Mouse (Mus musculus) liver, embryonic 11.5 days (tissue): ENCODE measurements around the gene Unc93b1. TPM values are rescaled to one million over a fixed set of nuclear protein-coding genes. Genes with fewer than 3 reads are reported as not detected.
"Not testable (repeated sequence)": the region's sequence is repeated elsewhere in the genome, so short reads cannot be mapped to it uniquely, and the experiment has no call there.

Experiments
- ATAC-seq: fragments of 200-750 bp; cut with Nextera tagmentation; replicated peaks from 2 replicates; pipeline ENCODE4 v1.8.0; 2017; ENCODE audit warnings: moderate number of reproducible peaks, mild to moderate bottlenecking, moderate TSS enrichment, moderate library complexity; ENCODE audit not compliant: low FRiP score
- DNase-seq: peaks from one replicate; pipeline ENCODE4 v3.0.0-alpha.2; 2017; ENCODE audit warnings: low spot score
- H3K27ac ChIP-seq: fragments of 300-500 bp; sonication (generic); 2 replicates; pipeline ENCODE4 v1.5.1; 2014; ENCODE audit warnings: mild to moderate bottlenecking, low read depth, low read length, control low read depth
- H3K27me3 ChIP-seq: fragments of 300-500 bp; sonication (generic); replicated peaks from 2 replicates; pipeline ENCODE4 v1.6.1; 2014; ENCODE audit warnings: low read length, mixed read lengths; ENCODE audit not compliant: control insufficient read depth, insufficient read depth
- H3K36me3 ChIP-seq: fragments of 300-500 bp; sonication (generic); 2 replicates; pipeline ENCODE4 v1.6.1; 2014; ENCODE audit warnings: mild to moderate bottlenecking, low read length, moderate library complexity, mixed read lengths; ENCODE audit not compliant: control insufficient read depth, insufficient read depth
- H3K4me1 ChIP-seq: fragments of 300-500 bp; sonication (generic); replicated peaks from 2 replicates; pipeline ENCODE4 v1.6.1; 2014; ENCODE audit warnings: low read length, mixed read lengths; ENCODE audit not compliant: control insufficient read depth, insufficient read depth
- H3K4me2 ChIP-seq: fragments of 300-500 bp; sonication (generic); 2 replicates; pipeline ENCODE4 v1.6.1; 2014; ENCODE audit warnings: mild to moderate bottlenecking, control low read depth, moderate library complexity
- H3K4me3 ChIP-seq: fragments of 300-500 bp; sonication (generic); 2 replicates; pipeline ENCODE4 v1.5.1; 2014; ENCODE audit warnings: low read depth, low read length, control low read depth
- H3K9ac ChIP-seq: fragments of 300-500 bp; sonication (generic); 2 replicates; pipeline ENCODE4 v1.6.1; 2014; ENCODE audit warnings: low read depth, low read length, control low read depth
- H3K9me3 ChIP-seq: fragments of 300-500 bp; sonication (generic); 2 replicates; pipeline ENCODE4 v1.6.1; 2016; ENCODE audit warnings: low read length, inconsistent platforms, mixed read lengths; ENCODE audit not compliant: control insufficient read depth
- whole genome bisulfite sequencing: fragments of 180-500 bp; shearing (Covaris S2); extraction: QIAGEN DNeasy Blood & Tissue Kit; methylation state at CpG from one replicate; pipeline ENCODE4 v1.1.7; 2014; 5-methylcytosine and 5-hydroxymethylcytosine counted together
- polyA plus RNA-seq: library from polyadenylated mRNA; unstranded; fragments of >200 nt; fragmentation: Nextera tagmentation; extraction: Ambion mirVana; gene quantifications from 2 replicates; pipeline ENCODE4 v1.2.1, GENCODE M21; 2014

Unc93b1 gene
- polyA plus RNA-seq, 1 experiment from 2014 or later: 14.2 TPM

DNA sequence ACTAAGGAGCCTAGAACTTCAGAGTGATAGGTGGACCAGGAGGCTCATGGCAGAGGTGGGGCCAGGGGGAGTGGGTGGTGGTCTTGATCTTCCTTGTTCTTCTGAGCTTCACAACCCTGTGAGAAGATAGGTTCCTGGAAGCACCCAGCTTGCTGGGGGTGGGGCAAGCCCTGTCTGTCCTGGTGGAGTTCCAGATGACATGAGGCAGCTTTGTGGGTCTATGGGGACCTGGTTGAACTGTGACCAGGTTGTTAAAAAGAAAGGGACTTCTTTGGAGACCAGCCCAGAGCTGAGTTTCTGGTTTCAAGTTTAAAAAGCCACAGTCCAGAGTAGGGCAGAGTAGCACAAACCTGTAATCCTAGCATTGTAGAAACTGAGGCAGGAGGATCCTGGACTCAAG is 24.0 kb downstream of the Unc93b1 start:
- H3K9ac ChIP-seq: no peak overlapping the region
- ATAC-seq (no peak), DNase-seq (no peak)
- no peaks in the 10 kb centered on the region for H3K9me3 ChIP-seq
- no peaks in the 10 kb centered on the region for H3K4me1 ChIP-seq
- H3K4me2 ChIP-seq: no peak overlapping the region
- H3K36me3 ChIP-seq: no peaks in the 10 kb centered on the region
- H3K27ac ChIP-seq: no peak overlapping the region
- no peak overlapping the region for H3K4me3 ChIP-seq
- no peaks in the 10 kb centered on the region for H3K27me3 ChIP-seq

DNA sequence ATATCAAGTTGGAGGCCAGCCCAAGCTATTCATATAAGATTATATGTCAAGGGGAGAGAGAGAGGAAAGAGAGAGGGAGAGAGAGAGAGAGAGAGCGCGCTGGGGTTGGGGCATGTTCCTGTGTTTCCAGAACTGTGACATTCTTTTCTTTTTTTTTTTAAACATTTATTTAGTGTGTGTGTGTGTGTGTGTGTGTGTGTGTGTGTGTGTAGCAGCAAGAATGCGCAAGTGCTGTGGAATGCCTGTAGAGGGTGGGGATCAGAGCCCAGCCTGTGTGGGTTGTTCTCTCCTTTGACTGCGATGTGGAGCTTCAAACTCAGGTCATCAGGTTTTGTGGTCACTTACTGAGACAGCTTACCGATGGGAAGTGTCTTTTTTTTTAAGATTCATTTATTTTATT is 25.2 kb downstream of the Unc93b1 start:
- no peaks in the 10 kb centered on the region for H3K4me1 ChIP-seq
- H3K9me3 ChIP-seq: no peaks in the 10 kb centered on the region
- DNase-seq: no peak
- no peak overlapping the region for H3K4me2 ChIP-seq
- no peaks in the 10 kb centered on the region for H3K27me3 ChIP-seq
- H3K9ac ChIP-seq: no peak overlapping the region
- no peak overlapping the region for H3K27ac ChIP-seq
- ATAC-seq: no peak
- no peaks in the 10 kb centered on the region for H3K36me3 ChIP-seq
- H3K4me3 ChIP-seq: no peak overlapping the region
- 76% methylated on average over 5 of the region's 5 CpGs for WGBS

DNA sequence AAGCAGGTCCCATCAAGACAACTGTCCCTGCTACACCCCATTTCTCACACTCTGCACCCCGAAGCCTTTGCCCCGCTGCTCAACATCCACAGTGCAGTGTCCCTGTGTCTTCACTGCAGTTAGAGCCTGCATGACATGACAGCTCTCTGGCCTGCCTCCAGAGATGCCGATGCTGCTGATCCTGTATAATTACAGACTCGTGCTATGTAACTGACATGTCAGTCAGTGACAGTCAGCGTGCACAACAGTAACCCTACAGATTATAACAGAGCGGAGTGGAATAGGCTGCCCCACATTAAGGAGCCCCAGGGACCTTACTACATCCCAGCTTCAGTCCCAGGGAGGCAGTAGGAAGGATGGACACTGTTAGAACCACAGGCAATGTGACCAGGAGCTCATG is 26.8 kb downstream of the Unc93b1 start:
- H3K36me3 ChIP-seq: not testable (repeated sequence)

DNA sequence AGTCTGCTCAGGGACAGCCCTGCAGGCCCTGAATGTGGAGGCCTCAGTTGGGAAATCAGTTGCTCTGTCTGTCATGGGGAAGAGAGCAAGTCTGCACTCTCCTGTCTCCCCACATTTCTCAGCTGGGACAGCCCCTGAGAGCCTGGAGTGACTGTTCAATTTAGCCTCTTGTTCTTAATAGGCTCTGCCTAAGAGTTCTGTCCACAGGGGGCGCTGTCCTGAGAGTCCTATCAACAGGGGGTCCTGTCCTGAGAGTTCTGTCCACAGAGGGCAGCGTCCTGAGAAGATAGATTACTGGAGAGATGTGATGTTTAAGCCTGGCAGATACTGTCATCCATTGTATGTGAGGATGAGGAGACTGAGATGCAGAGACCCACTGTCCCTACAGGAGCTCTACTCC is 27.5 kb downstream of the Unc93b1 start:
- Histone ChIP-seq H3K27ac (no peak overlapping the region), H3K4me2 (no peak overlapping the region), H3K4me3 (no peak overlapping the region), H3K4me1 (peaks cover 3% of the 10 kb centered on the region), H3K9me3 (no peaks in the 10 kb centered on the region), H3K27me3 (no peaks in the 10 kb centered on the region), H3K36me3 (no peaks in the 10 kb centered on the region), H3K9ac (no peak overlapping the region)
- 18% methylated on average over 2 of the region's 2 CpGs for WGBS
- DNase-seq (no peak), ATAC-seq (no peak)

More for the DNA sequence above, 26.8 kb downstream of the Unc93b1 start:
- not testable (repeated sequence) for H3K4me1 ChIP-seq, DNase-seq, H3K27ac ChIP-seq, ATAC-seq, H3K4me2 ChIP-seq, H3K9ac ChIP-seq, H3K4me3 ChIP-seq, H3K27me3 ChIP-seq, H3K9me3 ChIP-seq
- 86% methylated on average over 6 of the region's 6 CpGs for WGBS

DNA sequence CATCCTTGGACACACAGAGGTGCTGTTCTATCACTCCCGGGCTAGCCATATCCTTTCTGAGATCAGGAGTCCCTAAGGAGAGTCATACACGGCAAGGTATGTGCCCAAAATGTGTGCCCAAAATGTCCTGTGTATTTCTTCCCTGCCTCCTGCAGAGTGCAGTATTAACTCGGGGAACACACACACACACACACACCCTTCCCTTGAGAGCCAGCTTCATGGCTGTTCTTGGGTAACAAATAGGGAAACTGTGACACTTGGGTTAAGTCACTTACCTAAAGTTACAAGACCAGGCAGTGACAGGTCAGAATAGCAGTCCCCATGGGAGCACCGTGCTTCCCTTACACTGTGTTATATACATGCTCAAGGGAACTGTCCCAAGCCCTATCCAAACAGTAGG is 29.0 kb downstream of the Unc93b1 start:
- Histone ChIP-seq H3K4me1 (peaks cover 3% of the 10 kb centered on the region), H3K4me2 (no peak overlapping the region), H3K27ac (no peak overlapping the region), H3K4me3 (no peak overlapping the region), H3K36me3 (no peaks in the 10 kb centered on the region), H3K9ac (no peak overlapping the region), H3K27me3 (no peaks in the 10 kb centered on the region), H3K9me3 (no peaks in the 10 kb centered on the region)
- ATAC-seq (no peak), DNase-seq (no peak)
- 65% methylated on average over 4 of the region's 4 CpGs for WGBS

DNA sequence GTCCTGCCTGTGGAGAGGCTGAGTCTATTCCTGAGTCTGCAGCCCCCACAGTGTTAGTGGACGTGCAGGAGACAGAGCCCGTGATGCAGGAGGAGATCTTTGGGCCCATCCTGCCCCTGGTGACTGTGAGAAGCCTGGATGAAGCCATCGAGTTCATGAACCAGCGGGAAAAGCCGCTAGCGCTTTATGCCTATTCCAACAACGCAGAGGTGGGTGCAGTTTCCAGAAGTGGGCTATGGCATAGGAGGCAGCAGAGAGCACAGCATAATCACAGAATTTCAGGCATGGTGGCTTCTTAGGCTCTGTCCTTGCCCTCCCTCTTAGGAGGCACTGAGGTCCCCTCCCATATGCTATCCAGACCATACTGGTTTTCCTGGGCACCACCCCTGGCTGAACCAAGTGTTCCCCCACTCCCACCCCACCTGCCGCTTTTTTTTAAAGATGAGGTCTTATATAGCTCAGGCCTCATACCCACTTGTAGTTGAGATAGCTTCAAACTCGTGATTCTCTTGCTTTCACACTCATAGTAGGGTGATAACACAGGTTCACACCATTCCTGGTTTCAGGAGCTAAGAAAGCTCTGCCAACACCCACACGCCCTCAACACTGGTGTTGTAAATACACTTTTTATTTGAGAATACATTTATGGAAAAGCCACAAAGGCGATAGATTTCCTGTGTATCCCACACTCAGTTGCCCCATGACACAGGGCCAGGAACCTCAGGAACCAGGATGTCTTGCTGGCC is 31.5 kb downstream of the Unc93b1 start:
- H3K4me3 ChIP-seq: no peak overlapping the region
- DNase-seq (no peak), ATAC-seq (no peak)
- no peaks in the 10 kb centered on the region for H3K36me3 ChIP-seq
- H3K9me3 ChIP-seq: no peaks in the 10 kb centered on the region
- H3K9ac ChIP-seq: no peak overlapping the region
- H3K27me3 ChIP-seq: no peaks in the 10 kb centered on the region
- no peak overlapping the region for H3K27ac ChIP-seq
- 67% methylated on average over 11 of the region's 11 CpGs for WGBS
- H3K4me1 ChIP-seq: peaks cover 3% of the 10 kb centered on the region
- no peak overlapping the region for H3K4me2 ChIP-seq

DNA sequence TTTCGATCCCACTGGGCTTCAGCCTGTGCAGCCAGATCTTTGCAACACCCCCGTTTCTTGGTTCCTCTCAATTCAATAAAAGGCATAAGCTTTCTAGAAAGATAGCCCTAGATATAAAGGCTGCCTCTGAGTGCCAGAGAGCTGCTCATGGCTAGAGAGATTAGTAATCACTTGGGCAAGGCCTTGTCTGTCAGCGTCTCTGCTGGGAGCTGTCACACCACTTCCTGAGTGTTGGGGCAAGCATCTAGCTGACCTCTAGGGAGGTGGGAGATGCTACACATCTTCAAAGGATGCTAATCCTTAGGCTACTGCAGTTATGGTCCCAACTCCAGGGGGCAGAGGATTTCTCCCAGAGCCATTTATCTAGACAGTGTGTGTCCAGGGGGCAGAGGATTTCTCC is 32.3 kb downstream of the Unc93b1 start:
- H3K9me3 ChIP-seq: no peaks in the 10 kb centered on the region
- H3K27me3 ChIP-seq: no peaks in the 10 kb centered on the region
- DNase-seq (no peak), ATAC-seq (peak; percentile 34; the same call in 1 of the 2 replicates)
- peaks cover 4% of the 10 kb centered on the region for H3K4me1 ChIP-seq
- no peak overlapping the region for H3K27ac ChIP-seq
- no peaks in the 10 kb centered on the region for H3K36me3 ChIP-seq
- H3K4me2 ChIP-seq: no peak overlapping the region
- 40% methylated on average over 3 of the region's 3 CpGs for WGBS
- no peak overlapping the region for H3K4me3 ChIP-seq
- no peak overlapping the region for H3K9ac ChIP-seq

DNA sequence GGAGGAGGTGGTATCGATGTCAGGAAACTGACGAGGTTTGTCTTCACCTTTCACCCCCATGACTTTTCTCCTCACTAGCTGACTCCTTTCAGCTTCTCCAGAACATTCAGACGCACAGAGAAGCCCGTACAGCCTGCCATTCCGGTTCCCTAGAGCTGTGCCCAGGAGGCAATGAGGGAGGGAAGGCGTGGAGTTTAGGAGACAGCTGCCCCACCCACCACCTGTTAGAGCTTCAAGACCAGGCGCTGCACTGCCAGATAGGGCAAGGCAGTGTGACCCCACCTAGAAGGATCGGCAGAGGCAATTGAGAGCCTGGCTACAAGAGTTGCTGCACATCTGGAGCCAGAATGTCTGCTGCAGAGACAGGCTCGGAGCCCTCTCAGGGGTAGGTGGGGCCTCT is 37.2 kb downstream of the Unc93b1 start, which contains the start of gene Aldh3b2:
Aldh3b2 (plus strand) TSS at position 100 of the 400 bp plus-strand sequence.
- WGBS: 36% methylated on average over 9 of the region's 9 CpGs

DNA sequence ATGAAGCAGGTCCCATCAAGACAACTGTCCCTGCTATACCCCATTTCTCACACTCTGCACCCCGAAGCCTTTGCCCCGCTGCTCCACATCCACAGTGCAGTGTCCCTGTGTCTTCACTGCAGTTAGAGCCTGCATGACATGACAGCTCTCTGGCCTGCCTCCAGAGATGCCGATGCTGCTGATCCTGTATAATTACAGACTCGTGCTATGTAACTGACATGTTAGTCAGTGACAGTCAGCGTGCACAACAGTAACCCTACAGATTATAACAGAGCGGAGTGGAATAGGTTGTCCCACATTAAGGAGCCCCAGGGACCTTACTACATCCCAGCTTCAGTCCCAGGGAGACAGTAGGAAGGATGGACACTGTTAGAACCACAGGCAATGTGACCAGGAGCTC is 39.6 kb downstream of the Unc93b1 start:
- H3K4me3 ChIP-seq, DNase-seq, ATAC-seq, H3K4me2 ChIP-seq, H3K27ac ChIP-seq, H3K36me3 ChIP-seq, H3K4me1 ChIP-seq, H3K27me3 ChIP-seq, H3K9ac ChIP-seq, H3K9me3 ChIP-seq: not testable (repeated sequence)
- 83% methylated on average over 6 of the region's 6 CpGs for WGBS

More for the DNA sequence above, 37.2 kb downstream of the Unc93b1 start, which contains the start of gene Aldh3b2:
- DNase-seq (no peak), ATAC-seq (peak; percentile 86)
- Histone ChIP-seq H3K4me1 (peaks cover 8% of the 10 kb centered on the region), H3K4me3 (no peak within 1 kb of the TSS), H3K27ac (no peak within 1 kb of the TSS), H3K4me2 (no peak within 1 kb of the TSS), H3K9ac (no peak within 1 kb of the TSS), H3K9me3 (no peaks in the 10 kb centered on the region), H3K36me3 (no peaks in the 10 kb centered on the region), H3K27me3 (no peaks in the 10 kb centered on the region)
